In the genomic region with DNA sequence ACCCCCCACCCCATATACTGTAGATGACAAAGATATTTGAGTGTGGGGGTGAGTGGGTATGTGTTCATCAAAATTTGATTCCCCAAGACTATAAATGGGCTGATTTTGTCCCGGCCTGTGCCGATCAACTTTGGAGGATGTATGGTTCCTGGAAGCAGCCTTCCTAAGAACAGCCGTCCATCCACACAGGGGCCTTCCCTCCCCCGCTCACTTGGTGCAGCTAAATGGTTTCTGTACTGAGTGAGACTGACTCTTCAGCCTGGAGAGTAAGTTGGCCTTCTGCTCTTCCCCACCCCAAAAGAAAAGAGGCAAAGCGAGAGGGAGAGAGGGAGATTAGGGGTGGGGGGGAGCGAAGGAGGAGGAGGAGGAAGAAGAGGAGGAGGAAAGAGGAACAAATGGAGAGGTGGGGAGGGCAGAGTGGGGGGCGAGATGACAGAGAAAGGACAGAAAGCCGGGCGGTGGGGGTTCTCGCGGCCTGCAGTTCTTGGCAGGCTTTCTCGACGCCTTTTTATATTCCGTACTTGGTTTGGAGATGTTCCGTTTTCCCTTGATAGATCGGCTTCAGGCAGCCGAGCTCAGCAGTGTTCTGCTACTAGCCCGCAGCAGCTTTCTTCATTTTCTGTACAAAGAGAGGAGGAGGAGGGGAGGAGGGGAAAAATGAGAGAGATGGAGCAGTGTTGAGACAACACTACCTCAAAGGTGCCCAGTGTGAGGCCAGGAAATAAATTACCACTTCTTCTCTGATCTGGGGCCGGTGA, we compare ENCODE assay signal across 11 mouse cellular contexts. TPM values are rescaled to one million over a fixed set of nuclear protein-coding genes. Genes with fewer than 3 reads are reported as not detected.
A peak's percentile ranks its signal among the peaks of the same experiment; 100 is the strongest.
DNase-seq lines count a peak whose midpoint lies in the region; ATAC-seq and TF ChIP-seq lines count a peak whose summit lies in the region.
"Had no signal": no experiment of that assay in that cellular context is flagged by ENCODE, and none has a peak within 500 bp of the region (broad histone marks: within the 10 kb centered on the region; RNA-seq: fewer than 3 reads in every experiment).

No protein-coding gene starts in this region.

- ATAC-seq in lung, embryonic 16.5 days (ENCODE audit: low read depth) = peak; percentile 10; the same call in 1 of the 2 replicates
- ATAC-seq in lung, postnatal 0 days = no peak
- peak; percentile 48 for ATAC-seq in forebrain, embryonic 13.5 days
- ATAC-seq in limb, embryonic 12.5 days (ENCODE audit: insufficient number of reproducible peaks, insufficient read depth, low FRiP score, low TSS enrichment, low read depth) = no peak
- ATAC-seq in neural tube, embryonic 15.5 days (ENCODE audit: low FRiP score) = peak; percentile 37; the same call in 1 of the 2 replicates

- no peak overlapping the region for H3K4me2 ChIP-seq in lung, embryonic 16.5 days (ENCODE audit: low read depth, low read length)
- H3K4me2 ChIP-seq in lung, postnatal 0 days (replicated peaks; ENCODE audit: low read depth, low read length) = no peak overlapping the region
- peak overlapping the region; percentile 38 for H3K4me2 ChIP-seq in forebrain, embryonic 13.5 days
- H3K4me2 ChIP-seq in limb, embryonic 12.5 days = no peak overlapping the region
- peak overlapping the region; percentile 30 for H3K4me2 ChIP-seq in neural tube, embryonic 15.5 days
- H3K4me2 ChIP-seq: heart, embryonic 12.5 days had no signal

- peaks cover 15% of the 10 kb centered on the region for H3K4me1 ChIP-seq in lung, embryonic 16.5 days (replicated peaks; ENCODE audit: control insufficient read depth, insufficient read depth, low read length)
- H3K4me1 ChIP-seq in lung, postnatal 0 days (ENCODE audit: insufficient read depth, low read depth, low read length) = no peaks in the 10 kb centered on the region; the same call in 1 of the 2 replicates
- peaks cover 47% of the 10 kb centered on the region for H3K4me1 ChIP-seq in forebrain, embryonic 13.5 days
- H3K4me1 ChIP-seq in limb, embryonic 12.5 days (replicated peaks) = peaks cover 36% of the 10 kb centered on the region
- H3K4me1 ChIP-seq in neural tube, embryonic 15.5 days = peaks cover 47% of the 10 kb centered on the region
- H3K4me1 ChIP-seq in kidney, adult 2 months (ENCODE audit: control insufficient read depth, insufficient read depth, low read length) = no peaks in the 10 kb centered on the region

- H3K27me3 ChIP-seq in lung, embryonic 16.5 days (ENCODE audit: control insufficient read depth, insufficient read depth, low read depth, low read length) = no peaks in the 10 kb centered on the region
- no peaks in the 10 kb centered on the region for H3K27me3 ChIP-seq in lung, postnatal 0 days (replicated peaks; ENCODE audit: insufficient read depth, low read length)
- no peaks in the 10 kb centered on the region for H3K27me3 ChIP-seq in forebrain, embryonic 13.5 days
- no peaks in the 10 kb centered on the region for H3K27me3 ChIP-seq in limb, embryonic 12.5 days
- no peaks in the 10 kb centered on the region for H3K27me3 ChIP-seq in neural tube, embryonic 15.5 days (replicated peaks)
- no peaks in the 10 kb centered on the region for H3K27me3 ChIP-seq in kidney, adult 2 months (replicated peaks; ENCODE audit: control insufficient read depth, insufficient read depth, low read length)
- H3K27me3 ChIP-seq: heart, embryonic 12.5 days had no signal

- H3K9me3 ChIP-seq in lung, embryonic 16.5 days (ENCODE audit: control insufficient read depth, low read length) = no peaks in the 10 kb centered on the region
- H3K9me3 ChIP-seq in lung, postnatal 0 days (ENCODE audit: low read length) = no peaks in the 10 kb centered on the region
- H3K9me3 ChIP-seq in forebrain, embryonic 13.5 days (replicated peaks) = no peaks in the 10 kb centered on the region
- H3K9me3 ChIP-seq in limb, embryonic 12.5 days = 0 out of 2 replicates have a peak, but pooled peaks cover 3% of the 10 kb centered on the region
- no peaks in the 10 kb centered on the region for H3K9me3 ChIP-seq in neural tube, embryonic 15.5 days (replicated peaks)
- H3K9me3 ChIP-seq: heart, embryonic 12.5 days had no signal

- peaks cover 50% of the 10 kb centered on the region for H3K36me3 ChIP-seq in lung, embryonic 16.5 days (ENCODE audit: control insufficient read depth, insufficient read depth, low read length)
- H3K36me3 ChIP-seq in lung, postnatal 0 days (ENCODE audit: insufficient read depth, low read length) = peaks cover 30% of the 10 kb centered on the region
- peaks cover 72% of the 10 kb centered on the region for H3K36me3 ChIP-seq in forebrain, embryonic 13.5 days (ENCODE audit: poor library complexity, severe bottlenecking)
- peaks cover 89% of the 10 kb centered on the region for H3K36me3 ChIP-seq in limb, embryonic 12.5 days
- peaks cover 37% of the 10 kb centered on the region for H3K36me3 ChIP-seq in neural tube, embryonic 15.5 days
- H3K36me3 ChIP-seq in kidney, adult 2 months (ENCODE audit: control insufficient read depth, insufficient read depth, low read length) = no peaks in the 10 kb centered on the region

- TF ChIP-seq CTCF in lung, postnatal 0 days (IDR thresholded peaks at IDR 0.05) = no peak
- TF ChIP-seq CTCF in kidney, adult 2 months (conservative IDR thresholded peaks at IDR 0.05; ENCODE audit: insufficient read depth, insufficient read length, low read depth, low read length) = no peak

- no peak for DNase-seq in lung, postnatal 0 days (ENCODE audit: low spot score)
- DNase-seq in kidney, adult 2 months = no peak
- no peak for DNase-seq in urinary bladder, postnatal 4 days (ENCODE audit: low spot score in 2 of 2)
- no peak for DNase-seq in adrenal gland, postnatal 14 days
- DNase-seq: kidney, adult 11 months; thymus, postnatal 25 days had no signal

- TF ChIP-seq POLR2A in kidney, adult 2 months (IDR thresholded peaks at IDR 0.05; ENCODE audit: low read depth, low read length) = no peak

- no peak overlapping the region for H3K4me3 ChIP-seq in lung, embryonic 16.5 days (ENCODE audit: low read length)
- H3K4me3 ChIP-seq in lung, postnatal 0 days (ENCODE audit: low read depth, low read length) = no peak overlapping the region
- H3K4me3 ChIP-seq in forebrain, embryonic 13.5 days = no peak overlapping the region; the same call in 1 of the 2 replicates
- H3K4me3 ChIP-seq in limb, embryonic 12.5 days (replicated peaks) = no peak overlapping the region
- H3K4me3 ChIP-seq in neural tube, embryonic 15.5 days (replicated peaks) = no peak overlapping the region
- H3K4me3 ChIP-seq in kidney, adult 2 months (ENCODE audit: insufficient read depth, low read depth, low read length) = no peak overlapping the region
- H3K4me3 ChIP-seq: heart, embryonic 12.5 days had no signal

- TF ChIP-seq EP300 in lung, postnatal 0 days (IDR thresholded peaks at IDR 0.05) = no peak

- no peak overlapping the region for H3K9ac ChIP-seq in lung, embryonic 16.5 days (ENCODE audit: low read length)
- no peak overlapping the region for H3K9ac ChIP-seq in lung, postnatal 0 days (replicated peaks; ENCODE audit: low read depth)
- no peak overlapping the region for H3K9ac ChIP-seq in forebrain, embryonic 13.5 days
- no peak overlapping the region for H3K9ac ChIP-seq in limb, embryonic 12.5 days (replicated peaks)
- no peak overlapping the region; the same call in 1 of the 2 replicates for H3K9ac ChIP-seq in neural tube, embryonic 15.5 days (replicated peaks)
- H3K9ac ChIP-seq: heart, embryonic 12.5 days had no signal

- 57% methylated on average over 19 of the region's 19 CpGs for WGBS in lung, embryonic 16.5 days
- WGBS in lung, postnatal 0 days = 63% methylated on average over 19 of the region's 19 CpGs
- WGBS in forebrain, embryonic 13.5 days = 19% methylated on average over 17 of the region's 19 CpGs
- WGBS in limb, embryonic 12.5 days = 71% methylated on average over 19 of the region's 19 CpGs
- WGBS in neural tube, embryonic 15.5 days = 36% methylated on average over 19 of the region's 19 CpGs
- WGBS in kidney, adult 2 months = 77% methylated on average over 19 of the region's 19 CpGs

- peak overlapping the region; percentile 4; the same call in 1 of the 2 replicates for H3K27ac ChIP-seq in lung, embryonic 16.5 days (ENCODE audit: low read length)
- no peak overlapping the region for H3K27ac ChIP-seq in lung, postnatal 0 days (ENCODE audit: low read length)
- peak overlapping the region; percentile 77 for H3K27ac ChIP-seq in forebrain, embryonic 13.5 days
- H3K27ac ChIP-seq in limb, embryonic 12.5 days = 0 out of 2 replicates have a peak overlapping the region, but pooled peaks have one; percentile 17
- H3K27ac ChIP-seq in neural tube, embryonic 15.5 days (replicated peaks) = peak overlapping the region; percentile 73
- no peak overlapping the region for H3K27ac ChIP-seq in kidney, adult 2 months (ENCODE audit: insufficient read depth, low read depth, low read length)

RNA-seq across cellular contexts. Expression of a gene that starts 20.7 kb away (rescaled TPM):
- 7.8 and 8.5 TPM in 2 replicates for polyA plus RNA-seq in lung, embryonic 16.5 days (2015; fragmentation: Nextera tagmentation; extraction: Ambion mirVana)
- polyA plus RNA-seq in lung, postnatal 0 days (2015; fragmentation: Nextera tagmentation; extraction: Ambion mirVana) = 10.4 and 11.0 TPM in 2 replicates
- 9.6 and 11.4 TPM in 2 replicates for polyA plus RNA-seq in forebrain, embryonic 13.5 days (2015; fragmentation: Nextera tagmentation; extraction: Ambion mirVana)
- 19.6 and 20.2 TPM in 2 replicates for polyA plus RNA-seq in limb, embryonic 12.5 days (2016; fragmentation: Nextera tagmentation; extraction: Ambion mirVana)
- 6.1 and 6.3 TPM in 2 replicates for polyA plus RNA-seq in neural tube, embryonic 15.5 days (2015; fragmentation: Nextera tagmentation; extraction: Ambion mirVana)
- 2.7 and 3.1 TPM in 2 replicates for polyA plus RNA-seq in kidney, adult 2 months (2012; rRNA removed)
- total RNA-seq in adrenal gland, postnatal 14 days (2021) = 31.7 and 43.0 TPM in 2 replicates

Comparison
In these comparisons a context has a peak if more than half of its experiments do, and no peak if none do; other contexts are left out.
1. ATAC-seq: peak in lung, embryonic 16.5 days (single experiment), forebrain, embryonic 13.5 days (single experiment) and neural tube, embryonic 15.5 days (single experiment); none in lung, postnatal 0 days (single experiment) and limb, embryonic 12.5 days (single experiment).
2. H3K27ac ChIP-seq: peak in lung, embryonic 16.5 days (single experiment), forebrain, embryonic 13.5 days (single experiment), limb, embryonic 12.5 days (single experiment) and neural tube, embryonic 15.5 days (single experiment); none in lung, postnatal 0 days (single experiment) and kidney, adult 2 months (single experiment).
3. H3K4me2 ChIP-seq: peak in forebrain, embryonic 13.5 days (single experiment) and neural tube, embryonic 15.5 days (single experiment); none in lung, embryonic 16.5 days (single experiment), lung, postnatal 0 days (single experiment) and limb, embryonic 12.5 days (single experiment).